Mouse (Mus musculus) frontal cortex, postnatal 25 days (tissue): ENCODE data around the gene Stard9.
"Not testable (repeated sequence)": the region's sequence is repeated elsewhere in the genome, so short reads cannot be mapped to it uniquely, and the experiment has no call there.

ENCODE experiments used
- DNase-seq, 2 experiments: peaks; one replicate each; pipeline ENCODE4 v3.0.0; 2022; ENCODE audit warnings: low spot score in 2 of 2

Stard9 gene

DNA sequence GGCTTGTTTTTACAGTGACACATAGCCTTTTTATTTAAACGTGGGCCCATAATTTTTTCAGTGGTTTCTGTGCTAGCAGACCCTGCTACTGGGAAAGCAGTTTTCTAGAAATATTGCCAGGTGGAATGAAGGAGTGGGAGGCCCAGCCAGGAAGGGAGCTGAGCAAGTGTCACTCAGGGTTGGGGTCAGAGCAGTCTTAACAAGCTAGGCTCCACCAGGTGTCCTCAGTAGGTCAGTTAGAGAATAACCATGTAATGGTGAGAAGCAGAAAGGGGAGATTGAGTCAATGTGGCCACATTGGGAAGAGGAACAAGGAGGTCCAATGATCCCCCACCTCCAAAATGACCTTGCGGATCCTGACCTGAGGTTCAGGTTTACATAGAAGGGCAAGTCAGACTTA, 25.8 kb downstream of the Stard9 start:
- DNase-seq: no peak

DNA sequence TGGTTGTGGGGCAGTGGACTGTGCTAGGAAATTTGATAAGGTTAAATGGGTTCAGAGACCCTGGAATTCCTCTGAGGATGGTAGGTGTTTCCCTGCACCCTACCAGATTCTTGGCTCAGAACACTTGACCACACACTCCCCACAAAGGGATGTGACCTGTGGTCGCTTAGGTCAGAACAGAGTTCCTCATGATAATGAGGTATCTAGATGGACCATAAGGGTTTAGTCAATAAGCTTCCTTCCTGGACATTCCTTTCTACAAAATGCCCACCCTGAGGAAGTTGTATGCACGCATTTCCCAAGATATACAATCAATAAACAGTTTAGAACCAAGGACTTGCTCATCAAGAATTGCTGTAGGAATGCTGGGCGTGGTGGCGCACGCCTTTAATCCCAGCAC, 27.0 kb downstream of the Stard9 start:
- DNase-seq: no peak

DNA sequence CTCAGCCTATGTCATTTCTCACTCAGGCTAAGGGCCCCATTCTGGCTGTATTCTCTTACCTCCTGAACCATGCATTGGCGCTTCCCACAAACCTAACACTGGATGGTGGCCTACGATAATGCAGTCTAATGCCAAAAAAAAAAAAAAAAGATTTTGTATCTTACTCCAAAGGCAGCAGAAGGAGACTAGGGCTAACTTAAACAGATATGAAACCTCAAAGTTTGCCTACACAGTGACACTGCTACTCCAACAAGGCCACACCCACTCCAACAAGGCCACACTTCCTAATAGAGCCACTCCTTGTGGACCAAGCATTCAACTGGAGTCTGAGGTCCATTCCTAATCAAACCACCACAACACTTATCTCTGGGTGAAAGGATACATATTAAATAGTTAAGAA, 27.8 kb downstream of the Stard9 start:
- DNase-seq: no peak

DNA sequence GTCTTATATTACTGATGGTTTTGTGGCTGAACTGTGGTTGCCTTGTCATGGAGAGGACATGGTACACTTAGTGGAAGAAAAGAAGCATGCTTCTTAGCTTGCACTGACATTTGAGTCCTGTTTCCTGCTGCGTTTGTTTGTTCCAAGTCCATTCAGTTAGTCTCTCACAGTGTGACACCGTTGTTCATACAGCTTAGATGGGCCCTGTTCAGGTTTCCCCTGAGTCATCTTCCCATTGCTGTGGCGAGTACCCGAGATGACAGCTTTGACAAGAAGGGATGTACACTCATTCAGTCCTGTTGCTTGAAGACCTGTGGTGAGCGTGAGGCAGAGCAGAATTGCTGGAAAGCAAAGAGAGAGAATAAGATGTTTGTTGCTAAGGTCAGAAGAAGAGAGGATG, 29.6 kb downstream of the Stard9 start:
- DNase-seq: no peak

DNA sequence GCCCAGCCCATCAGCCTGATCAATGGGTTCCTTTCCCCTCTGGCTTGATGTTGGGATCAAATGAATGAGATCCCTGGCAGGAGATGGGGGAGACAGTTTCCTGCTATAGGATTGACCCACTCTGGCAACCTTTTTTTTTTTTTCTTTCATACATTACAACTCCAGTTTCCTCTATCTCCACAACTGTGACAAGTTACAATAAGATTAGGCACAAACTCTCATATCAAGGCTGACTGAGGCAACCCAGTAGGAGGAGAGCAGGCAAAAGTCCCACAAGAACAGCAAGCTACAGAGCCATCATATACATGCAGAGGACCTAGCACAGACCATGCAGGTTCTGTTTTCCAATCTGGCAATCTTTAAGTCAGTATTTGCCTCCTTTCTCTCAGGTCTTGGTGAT, 30.4 kb downstream of the Stard9 start:
- no peak for DNase-seq

DNA sequence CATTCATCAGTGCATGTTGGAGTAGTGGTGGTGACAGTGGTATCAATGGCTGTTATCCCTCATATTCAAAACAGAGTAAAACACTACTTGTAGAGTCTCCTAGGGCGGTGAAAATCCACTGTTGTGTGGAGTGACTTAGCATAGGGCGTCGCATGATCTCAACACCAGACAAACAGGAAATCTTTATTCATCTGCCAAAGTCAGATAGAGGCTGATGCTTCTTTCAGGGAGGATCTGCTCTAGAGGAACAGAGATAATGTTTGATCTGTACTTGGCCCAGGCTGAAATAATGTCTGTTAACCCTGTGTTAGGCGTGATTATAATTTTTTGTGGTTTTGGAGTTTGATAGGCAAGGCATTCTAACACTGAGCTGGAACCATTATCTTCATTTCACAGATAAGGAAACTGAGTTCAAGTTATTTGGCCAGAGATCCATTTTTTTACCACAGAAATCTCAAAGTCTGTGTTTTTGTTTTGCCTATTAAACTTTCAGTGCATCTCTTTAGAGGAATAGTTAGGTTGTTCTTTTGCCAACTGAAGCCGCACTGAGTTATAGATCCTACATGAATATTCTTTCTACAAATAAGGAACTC, 31.7 kb downstream of the Stard9 start:
- no peak for DNase-seq

DNA sequence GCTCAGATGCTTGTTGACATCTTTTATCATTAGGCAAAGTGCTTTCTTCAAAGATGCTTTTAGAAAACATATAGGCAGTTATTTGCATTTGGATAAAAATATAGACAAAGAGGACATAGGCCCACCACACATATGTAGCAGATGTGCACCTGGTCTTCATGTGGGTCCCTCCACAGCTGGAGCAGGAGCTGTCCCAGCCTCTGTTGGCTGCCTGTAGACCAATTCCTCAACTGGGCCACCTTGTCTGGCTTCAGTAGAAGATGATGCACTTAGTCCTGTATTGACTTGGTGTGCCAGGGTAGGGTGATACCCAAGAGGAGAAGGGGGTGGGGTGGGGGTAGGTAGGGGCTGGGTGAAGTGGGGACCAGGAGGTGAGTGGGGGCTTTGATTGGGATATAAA, 33.8 kb downstream of the Stard9 start:
- DNase-seq: no peak

DNA sequence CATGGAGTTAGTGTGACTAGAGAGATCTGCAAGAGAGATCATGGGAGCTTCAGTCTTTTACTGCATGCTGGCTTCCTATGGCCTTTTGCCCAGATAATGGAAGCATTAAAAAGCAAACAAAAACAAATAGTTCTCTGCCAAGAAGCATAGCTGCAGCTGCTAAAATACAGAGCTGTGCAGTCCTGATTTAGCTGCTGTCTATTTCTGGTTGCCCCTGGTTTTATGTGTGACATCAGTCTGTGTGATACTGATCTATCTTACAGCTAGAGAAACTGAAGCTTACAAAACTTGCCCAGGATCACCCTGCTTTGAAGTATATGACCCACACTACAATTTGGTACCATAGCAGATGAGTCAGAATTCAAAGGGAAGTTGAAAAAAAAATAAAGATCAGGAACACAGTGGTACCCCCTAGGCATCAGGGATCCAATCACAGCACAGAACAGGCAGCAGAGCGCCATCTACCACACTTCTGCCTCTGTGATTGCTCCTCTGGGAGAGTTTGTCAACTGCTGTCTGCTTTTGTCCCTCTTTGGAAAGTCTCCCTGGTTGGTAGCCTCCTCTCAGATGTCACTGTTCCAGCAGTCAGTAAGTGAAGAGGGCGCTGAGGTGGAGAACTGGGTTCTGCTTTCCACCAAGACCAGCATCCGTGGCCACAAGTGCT, 34.7 kb downstream of the Stard9 start:
- no peak for DNase-seq

DNA sequence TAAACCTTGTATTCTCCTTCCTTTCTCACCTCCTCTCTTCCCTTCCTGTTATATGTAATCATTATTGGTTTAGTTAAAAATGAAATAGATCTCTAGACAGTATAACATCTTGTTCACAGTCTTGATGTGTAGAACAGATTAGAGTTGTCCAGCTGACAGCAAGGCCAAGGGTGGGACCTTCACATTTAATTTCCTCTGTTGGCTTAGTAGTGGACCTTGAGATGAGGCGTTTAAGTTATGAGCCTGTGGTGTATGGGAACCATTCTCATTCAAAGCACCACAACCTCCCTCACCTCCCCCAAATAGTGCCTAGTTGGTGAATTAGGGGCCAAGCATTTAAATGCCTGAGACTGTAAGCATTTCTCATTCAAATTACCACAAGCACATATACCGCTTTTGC, 38.5 kb downstream of the Stard9 start:
- DNase-seq: no peak

DNA sequence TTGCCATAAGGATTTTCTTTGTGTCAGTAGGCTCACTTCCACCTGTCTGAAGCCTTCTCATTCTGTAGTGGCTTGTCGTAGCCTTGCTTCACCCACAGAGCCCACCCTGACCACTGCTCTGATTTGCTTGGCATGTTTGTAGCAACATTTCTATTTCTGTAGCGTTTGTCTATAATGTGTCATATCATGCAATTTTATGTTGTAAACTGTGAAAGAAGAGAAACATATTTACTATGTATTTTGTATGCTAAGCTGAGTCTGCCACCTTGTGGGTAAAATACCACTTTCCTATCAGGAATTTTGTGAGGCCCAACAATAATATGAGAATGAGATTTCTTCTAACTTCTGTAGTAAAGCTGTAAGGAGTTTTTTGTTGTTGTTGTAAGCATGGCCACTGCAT, 41.3 kb downstream of the Stard9 start:
- no peak for DNase-seq

DNA sequence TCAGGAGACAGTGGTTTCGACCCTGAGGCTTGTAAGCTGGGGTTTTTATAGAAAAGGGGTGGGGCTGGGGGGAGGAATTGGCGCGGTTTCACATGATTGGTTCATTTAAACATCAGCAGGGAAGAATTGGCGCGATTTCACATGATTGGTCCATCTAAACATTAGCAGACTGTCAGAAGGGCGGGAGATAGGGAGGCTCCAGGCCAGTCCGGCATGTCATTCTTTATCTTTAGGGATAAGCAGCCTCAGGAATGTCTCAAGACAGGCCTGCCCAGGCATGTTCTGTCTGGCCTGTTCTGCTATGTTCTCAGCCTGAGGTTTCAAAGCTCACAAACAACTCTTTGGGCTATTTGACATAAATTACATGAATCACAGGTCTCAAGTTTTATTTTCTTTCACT, 52.2 kb downstream of the Stard9 start:
- not testable (repeated sequence) for DNase-seq

DNA sequence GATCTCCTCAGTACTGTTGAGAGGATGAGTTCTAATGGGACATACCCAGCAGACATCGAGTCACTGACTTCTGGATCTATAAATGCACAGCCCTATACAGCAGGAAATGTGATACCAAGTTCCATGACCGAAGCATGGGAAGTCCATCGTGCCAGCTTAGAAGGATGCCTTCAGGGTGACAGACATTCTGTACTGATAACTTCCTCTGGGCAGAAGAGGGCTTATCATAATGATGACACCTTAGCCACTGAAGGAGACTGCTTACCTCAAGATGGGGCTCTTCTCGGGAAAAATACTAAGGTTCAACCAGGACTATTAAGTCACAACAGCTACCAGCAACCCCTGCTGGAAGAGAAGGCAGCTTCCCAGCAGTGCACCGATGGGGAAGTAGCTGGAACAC, 68.8 kb downstream of the Stard9 start:
- DNase-seq: no peak

DNA sequence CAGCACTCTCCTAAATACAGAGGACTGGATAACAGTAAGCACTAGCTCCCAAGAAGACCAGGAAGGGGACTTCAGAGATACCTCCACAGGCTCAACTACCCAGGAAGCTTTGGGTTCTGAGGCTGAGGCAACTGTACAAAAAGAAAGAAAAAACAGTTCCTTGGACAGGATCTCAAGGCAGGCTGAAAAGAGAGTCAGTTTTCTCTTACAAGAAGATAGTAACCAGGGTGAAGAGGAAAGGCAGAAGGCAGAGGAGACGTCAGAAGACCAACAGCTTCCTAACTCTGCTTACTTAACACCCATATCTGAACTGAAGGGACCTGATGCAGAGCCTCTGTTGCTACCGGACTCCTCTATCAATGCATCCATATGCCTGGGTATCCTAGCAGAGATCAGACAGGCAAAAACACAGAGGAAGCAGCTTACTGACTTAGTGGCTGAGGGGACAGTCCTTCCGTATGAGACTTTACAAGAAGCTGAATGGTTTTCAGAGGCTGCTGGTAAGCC, 71.5 kb downstream of the Stard9 start:
- no peak for DNase-seq

DNA sequence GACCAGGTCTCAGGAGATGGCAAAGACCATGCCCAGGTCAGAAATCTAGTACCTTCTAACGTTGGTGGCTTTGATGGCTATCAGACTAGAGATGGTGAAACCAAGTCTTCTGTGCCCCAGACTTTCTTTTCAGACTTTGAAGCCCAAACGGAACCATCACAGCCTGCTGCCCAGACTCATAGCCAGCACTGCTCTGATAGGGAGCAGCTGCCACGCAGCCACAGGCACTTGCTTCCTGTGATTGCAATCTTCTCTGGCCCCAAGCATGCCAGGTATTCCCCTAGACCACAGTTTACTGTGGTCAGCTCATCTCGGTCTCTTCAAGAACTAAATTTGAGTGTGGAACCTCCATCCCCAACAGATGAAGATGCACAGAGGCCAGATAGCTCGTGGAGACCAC, 73.8 kb downstream of the Stard9 start:
- DNase-seq: no peak

DNA sequence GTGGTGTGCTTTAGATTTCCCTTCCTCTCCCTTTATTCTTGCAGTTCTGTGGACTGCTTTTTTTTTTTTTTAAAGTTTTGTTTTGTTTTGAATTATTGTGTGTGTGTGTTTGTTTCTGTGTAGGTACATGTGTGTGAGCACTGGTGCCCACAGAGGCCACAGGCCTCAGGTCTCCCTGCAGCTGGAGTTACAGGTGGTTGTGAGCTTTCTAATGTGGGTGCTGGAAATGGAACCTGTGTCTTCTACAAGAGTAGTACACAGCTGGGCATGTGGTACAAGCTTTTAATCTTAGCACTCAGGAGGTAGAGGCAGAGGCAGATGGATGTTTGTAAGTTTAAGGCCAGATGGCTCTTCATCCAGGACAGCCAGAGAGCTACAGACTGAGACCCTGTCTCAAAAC, 78.1 kb downstream of the Stard9 start:
- no peak for DNase-seq

DNA sequence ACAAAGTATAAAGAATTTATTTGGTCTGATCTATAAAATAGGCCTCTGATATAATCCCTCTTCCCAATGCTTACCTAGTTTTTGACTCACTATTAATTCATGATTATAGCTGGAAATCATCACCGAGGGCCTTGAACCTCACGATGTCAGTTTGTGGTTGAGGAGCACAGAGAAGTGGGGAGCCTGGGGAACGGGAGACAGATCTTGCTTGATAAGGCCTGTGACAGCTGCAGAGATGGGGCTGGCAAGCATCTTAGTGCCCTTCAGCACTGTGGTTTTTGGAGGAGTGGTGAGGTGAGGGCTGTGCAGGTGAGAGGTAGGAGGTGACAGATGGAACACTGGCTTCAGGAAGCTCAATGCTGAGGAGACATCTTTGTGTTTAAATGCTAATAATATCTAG, 81.2 kb downstream of the Stard9 start:
- no peak for DNase-seq

DNA sequence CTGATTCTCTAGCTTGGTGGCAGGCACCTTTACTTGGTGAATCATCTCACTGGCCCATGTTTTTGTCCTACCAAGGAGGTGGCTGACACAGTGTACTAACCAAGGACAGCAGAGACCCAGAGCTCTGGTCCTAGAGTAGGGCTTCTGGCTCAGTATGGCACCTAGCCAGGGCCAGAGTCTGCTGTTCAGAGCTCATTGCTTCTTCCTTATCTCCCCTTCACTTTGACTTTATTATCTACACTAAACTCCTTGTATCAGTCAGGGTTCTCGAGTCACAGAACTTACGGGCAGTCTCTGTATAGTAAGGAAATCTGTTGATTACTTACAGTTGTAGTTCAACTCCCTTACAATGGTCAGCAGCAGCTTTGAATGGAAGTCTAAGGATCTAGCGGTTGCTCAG, 82.0 kb downstream of the Stard9 start:
- DNase-seq: no peak

DNA sequence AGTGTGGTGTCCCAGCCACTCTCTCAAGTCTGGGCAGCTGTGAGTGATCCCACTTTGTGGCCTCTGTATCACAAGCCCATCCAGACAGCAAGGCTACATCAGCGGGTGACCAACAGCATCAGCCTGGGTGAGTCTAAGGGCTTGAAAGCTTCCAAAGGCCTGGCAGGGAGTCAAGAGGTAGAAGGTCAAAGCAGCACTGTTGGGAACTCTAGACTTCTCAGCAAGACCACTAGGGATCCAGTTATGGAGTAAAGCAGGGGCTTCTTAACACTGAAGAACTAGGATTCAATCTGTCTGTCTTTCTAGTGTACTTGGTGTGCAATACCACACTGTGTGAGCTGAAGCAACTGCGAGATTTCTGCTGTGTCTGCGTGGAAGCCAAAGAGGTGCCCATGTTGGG, 84.5 kb downstream of the Stard9 start:
- no peak for DNase-seq

DNA sequence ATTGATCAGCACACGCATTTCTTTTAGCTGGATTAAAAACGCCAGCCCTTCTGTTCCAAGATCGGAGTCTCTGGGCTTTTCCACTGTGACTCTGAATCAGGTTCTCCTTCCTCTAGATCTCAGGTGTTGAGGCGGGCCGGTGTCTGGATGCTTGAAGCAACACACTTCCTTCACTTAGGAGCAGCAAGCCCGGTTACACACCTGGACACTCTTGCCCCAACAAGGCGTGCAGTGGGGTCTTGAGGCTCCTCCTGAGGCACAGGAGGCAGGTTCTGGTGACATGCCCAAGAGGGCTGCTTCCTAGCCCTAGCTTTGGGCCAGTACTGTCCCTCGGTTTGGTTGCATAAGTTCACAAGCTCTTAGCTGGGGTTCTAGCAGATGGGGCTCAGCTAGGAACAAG, 89.6 kb downstream of the Stard9 start:
- no peak for DNase-seq

DNA sequence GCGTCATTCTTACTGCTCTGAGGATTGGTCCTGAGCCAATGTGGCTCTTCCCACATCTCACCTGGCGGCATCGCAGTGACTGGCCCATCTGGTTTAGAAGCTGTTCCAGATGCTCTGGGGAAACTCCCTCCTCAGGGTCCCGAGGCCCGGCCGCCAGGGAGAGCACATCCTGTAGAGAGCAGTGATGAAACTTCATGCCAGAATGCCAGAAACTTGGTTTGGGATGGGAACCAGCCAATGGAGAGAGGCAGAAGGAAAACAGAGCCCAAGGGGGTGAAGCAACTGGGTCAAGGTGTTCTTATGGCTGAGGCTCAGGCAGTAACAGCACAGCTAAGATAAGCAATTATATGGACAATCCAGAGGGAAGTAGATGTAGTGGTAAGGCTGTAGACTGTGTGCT, 91.9 kb downstream of the Stard9 start:
- DNase-seq: no peak

DNA sequence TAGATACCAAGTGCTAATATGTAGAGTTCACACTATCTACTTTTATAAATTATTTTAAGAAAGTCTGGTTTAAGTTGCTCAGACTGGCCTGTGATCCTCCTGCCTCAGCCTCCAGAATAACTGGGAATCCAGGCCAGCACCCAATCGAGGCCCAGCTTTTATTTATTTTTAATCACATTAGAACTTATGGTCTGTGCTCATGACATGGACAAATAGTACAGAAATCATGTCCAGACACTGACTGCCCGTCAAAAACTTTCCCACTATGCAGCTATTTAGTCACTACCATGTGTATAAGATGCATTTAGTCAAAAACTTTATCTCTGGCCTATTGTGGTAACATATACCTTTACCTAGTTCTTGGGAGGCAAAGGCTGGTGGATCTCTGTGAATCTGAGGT, 93.0 kb downstream of the Stard9 start:
- no peak for DNase-seq

DNA sequence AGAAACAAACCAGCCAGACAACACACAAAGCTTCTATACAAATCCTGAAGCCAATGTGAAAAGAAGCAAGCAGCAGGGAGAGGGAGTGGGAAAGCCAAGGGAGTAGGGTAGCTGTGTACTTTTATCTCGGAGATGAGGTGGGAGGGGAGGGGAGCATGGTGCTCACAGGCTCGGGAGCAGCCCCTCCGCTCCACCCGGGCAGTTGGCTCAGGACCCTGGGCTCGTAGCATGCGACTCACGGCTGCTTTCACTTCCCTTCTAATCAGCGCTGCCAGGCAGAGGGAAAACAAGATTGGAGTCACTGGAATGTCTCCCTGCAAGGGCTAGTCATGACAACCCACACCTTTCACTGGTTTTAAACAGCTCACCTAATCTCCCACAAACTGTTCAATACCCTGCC, 93.6 kb downstream of the Stard9 start:
- no peak for DNase-seq

DNA sequence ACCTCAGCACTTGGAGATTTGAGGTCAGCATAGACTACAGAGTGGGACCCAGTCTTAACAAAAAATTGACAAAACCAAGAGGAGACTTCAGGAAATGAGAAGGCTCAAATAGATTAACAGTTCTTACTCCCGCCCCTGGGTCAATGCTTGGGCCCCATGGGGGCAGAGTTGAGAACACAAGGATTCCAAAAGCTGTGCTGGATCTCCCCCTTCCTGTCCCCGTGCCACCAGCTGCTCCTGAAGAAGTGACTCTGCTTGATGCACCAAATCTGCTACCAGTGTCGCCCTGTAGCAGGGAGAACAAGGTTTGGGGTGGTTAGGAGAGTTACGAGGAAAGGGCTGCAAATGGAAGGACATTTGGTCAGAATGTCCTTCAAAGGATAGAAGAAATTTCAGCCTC, 94.7 kb downstream of the Stard9 start:
- DNase-seq: no peak

DNA sequence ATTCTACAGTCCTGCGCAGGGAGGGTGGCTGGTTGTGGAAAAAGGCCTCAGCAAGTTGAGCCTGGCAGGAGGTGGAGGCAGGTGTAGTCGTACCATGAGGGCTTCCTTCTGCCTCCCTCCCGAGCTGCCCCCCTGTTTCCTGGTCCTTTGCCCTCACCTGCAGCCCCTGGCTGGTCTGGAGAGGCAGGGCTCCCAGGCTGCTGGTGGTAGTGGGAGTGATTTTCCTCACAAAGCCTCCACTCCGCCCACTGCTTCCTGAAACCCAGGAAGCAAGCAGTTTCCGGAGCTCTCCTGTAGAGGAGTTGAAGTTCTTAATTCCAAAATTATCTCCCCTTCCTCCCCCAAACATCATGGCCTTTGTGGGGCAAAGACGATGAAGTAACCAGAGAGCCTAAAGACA, 95.3 kb downstream of the Stard9 start:
- no peak for DNase-seq
